Mouse (Mus musculus) lung, embryonic 15.5 days (tissue): ENCODE results near the gene Ch25h. TPM values are rescaled to one million over a fixed set of nuclear protein-coding genes. Genes with fewer than 3 reads are reported as not detected.

Experiments
- polyA plus RNA-seq: library from polyadenylated mRNA; unstranded; fragments of >200 nt; fragmentation: Nextera tagmentation; extraction: Ambion mirVana; gene quantifications from 2 replicates; pipeline ENCODE4 v1.2.1, GENCODE M21; 2015

Gene Ch25h
- polyA plus RNA-seq, 1 experiment from 2014 or later = 0.66 TPM

Other genes starting within 250 kb of the Ch25h start
- 801 and 904 TPM in 2 replicates for gene Acta2, start 219.6 kb downstream of the Ch25h start, polyA plus RNA-seq
- 11.2 and 12.0 TPM in 2 replicates for gene Fas, start 184.5 kb downstream of the Ch25h start, polyA plus RNA-seq
- 47.9 and 48.5 TPM in 2 replicates for gene Lipa, start 52.3 kb upstream of the Ch25h start, polyA plus RNA-seq
- gene Ifit2, start 75.5 kb upstream of the Ch25h start, polyA plus RNA-seq = 12.7 and 12.9 TPM in 2 replicates
- 0.62 and 0.92 TPM in 2 replicates for gene Ifit3, start 108.4 kb upstream of the Ch25h start, polyA plus RNA-seq
- gene Ifit1bl1, start 126.8 kb upstream of the Ch25h start, polyA plus RNA-seq = 0.54 and 0.63 TPM in 2 replicates
- gene Ifit3b, start 132.8 kb upstream of the Ch25h start, polyA plus RNA-seq = 0.18 and 0.32 TPM in 2 replicates
- 0.07 and 0.08 TPM in 2 replicates for gene Ifit1bl2, start 165.6 kb upstream of the Ch25h start, polyA plus RNA-seq
- 0.29 and 0.62 TPM in 2 replicates for gene Ifit1, start 165.7 kb upstream of the Ch25h start, polyA plus RNA-seq